Mouse (Mus musculus) erythroblast, embryonic 14.5 days (primary cell): ENCODE measurements around the gene Umps.

ENCODE experiments used
- GATA1 ChIP-seq: IDR thresholded peaks from 2 replicates; pipeline ENCODE4 v1.6.1; 2012; ENCODE audit warnings: low read length, inconsistent platforms, mixed read lengths
- TAL1 ChIP-seq: IDR thresholded peaks from 3 replicates; pipeline ENCODE4 v1.6.1; 2012; ENCODE audit warnings: low read length, inconsistent platforms, mixed read lengths

- TF ChIP-seq TAL1 (no peak), GATA1 (no peak)
Observed at GRCm38 (mm10) chr16:33917390-33917789, 49.4 kb downstream of the Umps start.
